Mouse (Mus musculus): Measurements from ENCODE around the gene Prh1. TPM values are rescaled to one million over a fixed set of nuclear protein-coding genes. Genes with fewer than 3 reads are reported as not detected.
"Not testable (repeated sequence)": the region's sequence is repeated elsewhere in the genome, so short reads cannot be mapped to it uniquely, and the experiment has no call there.

Prh1 gene
- not detected in 2 replicates for polyA plus RNA-seq (2014; fragmentation: Nextera tagmentation; extraction: Ambion mirVana)

DNA sequence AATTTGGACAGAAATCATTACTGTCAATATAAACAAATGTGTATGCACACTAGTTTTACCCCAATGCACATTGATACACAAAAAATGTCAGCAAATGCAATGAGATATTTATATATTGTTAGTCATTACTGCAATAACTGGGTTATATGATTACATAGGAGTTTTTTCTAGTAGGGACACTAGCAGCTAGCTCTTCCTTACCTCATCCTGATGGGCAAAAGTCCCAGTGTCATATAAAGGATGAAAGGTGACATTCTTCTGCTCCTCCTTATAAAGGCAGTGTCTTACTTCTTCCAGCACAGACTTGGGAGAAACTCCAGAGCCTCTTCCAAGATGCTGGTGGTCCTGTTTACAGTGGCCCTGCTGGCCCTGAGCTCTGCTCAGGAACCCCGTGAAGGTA, at the start of gene Prh1:
Gene Prh1 (plus strand): TSS at position 301 of the 400 bp plus-strand sequence.
- H3K4me3 ChIP-seq (ENCODE audit: low read depth, low read length); ATAC-seq (replicated peaks; ENCODE audit: low FRiP score): not testable (repeated sequence)

DNA sequence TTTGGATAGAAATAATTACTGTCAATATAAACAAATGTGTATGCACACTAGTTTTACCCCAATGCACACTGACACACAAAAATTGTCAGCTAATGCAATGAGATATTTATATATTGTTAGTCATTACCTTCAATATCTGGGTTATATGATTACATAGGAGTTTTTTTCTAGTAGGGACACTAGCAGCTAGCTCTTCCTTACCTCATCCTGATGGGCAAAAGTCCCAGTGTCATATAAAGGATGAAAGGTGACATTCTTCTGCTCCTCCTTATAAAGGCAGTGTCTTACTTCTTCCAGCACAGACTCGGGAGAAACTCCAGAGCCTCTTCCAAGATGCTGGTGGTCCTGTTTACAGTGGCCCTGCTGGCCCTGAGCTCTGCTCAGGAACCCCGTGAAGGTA, 26.0 kb downstream of the Prh1 start, which contains the start of gene Prp2:
Gene Prp2 (plus strand): TSS at position 301 of the 400 bp plus-strand sequence.
- H3K4me1 ChIP-seq (replicated peaks; ENCODE audit: control insufficient read depth, insufficient read depth, low read length); H3K4me3 ChIP-seq (ENCODE audit: low read depth, low read length); H3K36me3 ChIP-seq (ENCODE audit: control insufficient read depth, insufficient read depth, low read length); H3K27me3 ChIP-seq (replicated peaks; ENCODE audit: control insufficient read depth, insufficient read depth, low read length); H3K27ac ChIP-seq (ENCODE audit: low read depth, low read length); H3K4me2 ChIP-seq; ATAC-seq (replicated peaks; ENCODE audit: low FRiP score); H3K9me3 ChIP-seq (ENCODE audit: control insufficient read depth, low read length); H3K9ac ChIP-seq (ENCODE audit: low read depth, low read length); DNase-seq (ENCODE audit: low spot score): not testable (repeated sequence)
- 64% methylated on average over 2 of the region's 2 CpGs for WGBS

More for the DNA sequence above, at the start of gene Prh1:
- not testable (repeated sequence) for H3K27ac ChIP-seq (ENCODE audit: low read depth, low read length); DNase-seq (ENCODE audit: low spot score); H3K9ac ChIP-seq (ENCODE audit: low read depth, low read length); H3K4me2 ChIP-seq; H3K27me3 ChIP-seq (replicated peaks; ENCODE audit: control insufficient read depth, insufficient read depth, low read length); H3K4me1 ChIP-seq (replicated peaks; ENCODE audit: control insufficient read depth, insufficient read depth, low read length); H3K9me3 ChIP-seq (ENCODE audit: control insufficient read depth, low read length); H3K36me3 ChIP-seq (ENCODE audit: control insufficient read depth, insufficient read depth, low read length)
- 71% methylated on average over 1 of the region's 1 CpGs for WGBS

Other genes with a start within 250 kb of the Prh1 start
- not detected in 2 replicates for gene Gm8882, start 205.7 kb upstream of the Prh1 start, polyA plus RNA-seq (2014; fragmentation: Nextera tagmentation; extraction: Ambion mirVana)
- gene Prp2, start 26.1 kb downstream of the Prh1 start, polyA plus RNA-seq (2014; fragmentation: Nextera tagmentation; extraction: Ambion mirVana) = not detected in 2 replicates
- not detected in 2 replicates for gene A630073D07Rik, start 81.7 kb downstream of the Prh1 start, polyA plus RNA-seq (2014; fragmentation: Nextera tagmentation; extraction: Ambion mirVana)
- not detected in 2 replicates for gene Tas2r120, start 87.1 kb downstream of the Prh1 start, polyA plus RNA-seq (2014; fragmentation: Nextera tagmentation; extraction: Ambion mirVana)
- gene Tas2r121, start 131.2 kb downstream of the Prh1 start, polyA plus RNA-seq (2014; fragmentation: Nextera tagmentation; extraction: Ambion mirVana) = not detected in 2 replicates
- gene Tas2r122, start 142.1 kb downstream of the Prh1 start, polyA plus RNA-seq (2014; fragmentation: Nextera tagmentation; extraction: Ambion mirVana) = not detected in 2 replicates
- not detected in 2 replicates for gene Tas2r115, start 168.2 kb downstream of the Prh1 start, polyA plus RNA-seq (2014; fragmentation: Nextera tagmentation; extraction: Ambion mirVana)
- gene Tas2r124, start 184.9 kb downstream of the Prh1 start, polyA plus RNA-seq (2014; fragmentation: Nextera tagmentation; extraction: Ambion mirVana) = not detected in 2 replicates
- gene Tas2r102, start 192.3 kb downstream of the Prh1 start, polyA plus RNA-seq (2014; fragmentation: Nextera tagmentation; extraction: Ambion mirVana) = not detected in 2 replicates
- not detected in 2 replicates for gene Tas2r136, start 208.4 kb downstream of the Prh1 start, polyA plus RNA-seq (2014; fragmentation: Nextera tagmentation; extraction: Ambion mirVana)
- gene Tas2r117, start 233.0 kb downstream of the Prh1 start, polyA plus RNA-seq (2014; fragmentation: Nextera tagmentation; extraction: Ambion mirVana) = not detected in 2 replicates

Data from liver, embryonic 11.5 days (tissue).